Mouse (Mus musculus) heart, postnatal 0 days (tissue): ENCODE data around the gene Stap2.

ENCODE experiments used
- CTCF ChIP-seq: IDR thresholded peaks from 2 replicates; pipeline ENCODE4 v1.5.1; 2016; ENCODE audit warnings: antibody characterized with exemption, control low read depth, low read depth
- EP300 ChIP-seq: IDR thresholded peaks from 2 replicates; pipeline ENCODE4 v1.6.1; 2016; ENCODE audit warnings: antibody characterized with exemption, low read depth

DNA sequence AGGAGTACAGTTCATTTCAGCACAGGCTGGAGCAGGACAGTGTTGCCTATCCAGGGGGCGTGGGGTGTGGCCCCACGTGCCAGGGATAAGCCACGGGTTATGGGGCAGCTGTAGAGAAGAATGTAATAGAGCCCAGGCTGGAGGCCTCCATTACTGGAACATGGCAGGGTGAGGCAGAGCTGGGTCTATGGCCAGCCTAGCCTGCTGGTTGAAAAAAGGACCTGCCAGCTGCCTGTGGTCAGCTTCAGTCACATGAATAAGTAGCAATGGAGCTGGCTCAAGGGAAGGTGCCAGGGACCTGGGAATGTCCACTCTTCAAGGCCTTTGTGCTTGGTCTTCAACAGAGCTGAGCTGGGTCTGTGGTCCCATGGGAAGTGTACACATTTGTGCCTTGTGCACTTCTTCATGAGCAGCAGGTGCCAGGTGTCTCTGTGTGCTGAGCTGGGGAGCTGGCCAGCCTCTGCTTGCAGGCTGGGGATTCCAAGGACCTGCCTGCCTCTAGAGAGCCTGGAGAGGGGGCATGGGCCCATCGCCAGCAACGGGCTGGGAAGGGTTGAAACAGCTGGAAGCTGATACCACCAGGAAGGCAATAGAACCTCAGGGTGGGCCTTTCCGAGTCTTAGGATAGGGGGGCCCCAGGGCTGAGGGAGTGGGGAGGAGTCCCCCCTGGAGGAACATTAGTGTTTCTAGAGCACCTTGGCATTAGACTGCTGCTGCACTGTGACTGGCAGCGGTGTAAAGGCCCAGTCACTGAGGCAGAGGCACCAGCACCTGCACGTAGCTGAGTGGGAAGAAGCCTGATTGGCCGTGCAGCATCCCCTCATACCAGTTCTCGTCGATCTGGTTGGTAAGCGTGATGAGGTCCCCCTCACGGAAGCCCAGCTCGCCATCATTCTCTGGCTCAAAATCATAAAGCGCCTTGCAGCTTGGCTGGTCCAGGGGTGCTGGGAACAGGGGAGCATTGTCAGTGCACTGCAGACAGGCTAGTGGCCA, 11.7 kb upstream of the Stap2 start:
- TF ChIP-seq EP300, result no peak
- TF ChIP-seq CTCF, result no peak
